16 mouse cellular contexts compared by ENCODE assay signal in genomic region chr16:34134628-34135027, GRCm38 (mm10).
"Had no signal": no experiment of that assay in that cellular context is flagged by ENCODE, and none has a peak within 500 bp of the region (broad histone marks: within the 10 kb centered on the region; RNA-seq: fewer than 3 reads in every experiment).

No protein-coding gene starts in this region.

- DNase-seq: lung, adult 18-20 months; lung, embryonic 14.5 days; lung, postnatal 10 days; lung, postnatal 4 days; midbrain, embryonic 14.5 days; retina, postnatal 1 day; right cerebral cortex, adult 18-20 months; right cerebral cortex, postnatal 25 days; thymus, adult 2 months; thymus, postnatal 25 days; thymus, postnatal 4 days had no signal

- H3K4me3 ChIP-seq: midbrain, embryonic 10.5 days; midbrain, embryonic 12.5 days; myocyte; neural tube, embryonic 13.5 days; neural tube, embryonic 15.5 days had no signal

- H3K27ac ChIP-seq: midbrain, embryonic 10.5 days; midbrain, embryonic 12.5 days; neural tube, embryonic 13.5 days; neural tube, embryonic 15.5 days had no signal
